Mouse (Mus musculus): ENCODE results near the gene Arl11.

Gene Arl11

GRCm38 (mm10) chr14:61327618-61328450 lies 18.3 kb downstream of the Arl11 start:
- peak; percentile 94 for DNase-seq (ENCODE audit: low read depth, low spot score)

GRCm38 (mm10) chr14:61330591-61330990 lies 21.0 kb downstream of the Arl11 start:
- DNase-seq (ENCODE audit: low read depth, low spot score) = peak; percentile 43

GRCm38 (mm10) chr14:61330996-61331561 lies 21.5 kb downstream of the Arl11 start:
- peak; percentile 79 for DNase-seq (ENCODE audit: low read depth, low spot score)

- DNase-seq (ENCODE audit: low read depth, low spot score) = no peak
Observed at GRCm38 (mm10) chr14:61339381-61339780, 29.8 kb downstream of the Arl11 start.

GRCm38 (mm10) chr14:61344590-61344989 lies 35.0 kb downstream of the Arl11 start:
- DNase-seq (ENCODE audit: low read depth, low spot score) = no peak

- peak; percentile 18 for DNase-seq (ENCODE audit: low read depth, low spot score)
Observed at GRCm38 (mm10) chr14:61346827-61347698, 37.5 kb downstream of the Arl11 start.

GRCm38 (mm10) chr14:61349876-61350275 lies 40.3 kb downstream of the Arl11 start:
- no peak for DNase-seq (ENCODE audit: low read depth, low spot score)

- DNase-seq (ENCODE audit: low read depth, low spot score) = no peak
Observed at GRCm38 (mm10) chr14:61350808-61351207, 41.3 kb downstream of the Arl11 start.

- no peak for DNase-seq (ENCODE audit: low read depth, low spot score)
Observed at GRCm38 (mm10) chr14:61354251-61355235, 45.0 kb downstream of the Arl11 start.

- DNase-seq (ENCODE audit: low read depth, low spot score) = peak; percentile 86
Observed at GRCm38 (mm10) chr14:61360131-61360980, 50.8 kb downstream of the Arl11 start, which contains the start of gene Ebpl. TSS of gene Ebpl (minus strand) at chr14:61360439.

- no peak for DNase-seq (ENCODE audit: low read depth, low spot score)
Observed at GRCm38 (mm10) chr14:61360981-61361511, 51.5 kb downstream of the Arl11 start.
